Mouse (Mus musculus): ENCODE data around the gene Nlrp6. TPM values are rescaled to one million over a fixed set of nuclear protein-coding genes. Genes with fewer than 3 reads are reported as not detected.

Nlrp6 gene
- polyA plus RNA-seq, 1 experiment from 2014 or later, result 0.37 TPM

- 33% methylated on average over 22 of the region's 22 CpGs for WGBS
These were observed 698 bp downstream of the Nlrp6 start for GRCm38 (mm10) chr7:140921225-140921975.

GRCm38 (mm10) chr7:140922398-140923069, 1.8 kb downstream of the Nlrp6 start:
- Histone ChIP-seq H3K36me3 (ENCODE audit: control insufficient read depth, insufficient read depth, low read length) (no peaks in the 10 kb centered on the region), H3K4me2 (ENCODE audit: low read length) (peak overlapping the region; percentile 93), H3K9me3 (replicated peaks; ENCODE audit: control insufficient read depth, low read length) (no peaks in the 10 kb centered on the region), H3K4me3 (ENCODE audit: low read depth, low read length) (peak overlapping the region; percentile 42), H3K9ac (ENCODE audit: low read length) (peak overlapping the region; percentile 55), H3K27me3 (replicated peaks; ENCODE audit: control insufficient read depth, insufficient read depth, low read length) (peaks cover 47% of the 10 kb centered on the region), H3K4me1 (ENCODE audit: control insufficient read depth, insufficient read depth, low read length) (no peaks in the 10 kb centered on the region; the same call in 1 of the 2 replicates), H3K27ac (ENCODE audit: low read depth, low read length) (no peak overlapping the region)
- 1% methylated on average over 49 of the region's 49 CpGs for WGBS
- ATAC-seq (peak; percentile 46), DNase-seq (ENCODE audit: low spot score) (peak; percentile 55)

More at GRCm38 (mm10) chr7:140921225-140921975, 698 bp downstream of the Nlrp6 start:
- H3K27me3 ChIP-seq (replicated peaks; ENCODE audit: control insufficient read depth, insufficient read depth, low read length), result peaks cover 47% of the 10 kb centered on the region
- H3K9me3 ChIP-seq (replicated peaks; ENCODE audit: control insufficient read depth, low read length), result no peaks in the 10 kb centered on the region
- ATAC-seq (no peak), DNase-seq (ENCODE audit: low spot score) (no peak)
- no peaks in the 10 kb centered on the region for H3K36me3 ChIP-seq (ENCODE audit: control insufficient read depth, insufficient read depth, low read length)
- H3K9ac ChIP-seq (ENCODE audit: low read length), result no peak overlapping the region
- H3K27ac ChIP-seq (ENCODE audit: low read depth, low read length), result no peak overlapping the region
- H3K4me3 ChIP-seq (ENCODE audit: low read depth, low read length), result 0 out of 2 replicates have a peak overlapping the region, but pooled peaks have one; percentile 42
- H3K4me2 ChIP-seq (ENCODE audit: low read length), result peak overlapping the region; percentile 93; the same call in 1 of the 2 replicates
- H3K4me1 ChIP-seq (ENCODE audit: control insufficient read depth, insufficient read depth, low read length), result no peaks in the 10 kb centered on the region; the same call in 1 of the 2 replicates

DNA sequence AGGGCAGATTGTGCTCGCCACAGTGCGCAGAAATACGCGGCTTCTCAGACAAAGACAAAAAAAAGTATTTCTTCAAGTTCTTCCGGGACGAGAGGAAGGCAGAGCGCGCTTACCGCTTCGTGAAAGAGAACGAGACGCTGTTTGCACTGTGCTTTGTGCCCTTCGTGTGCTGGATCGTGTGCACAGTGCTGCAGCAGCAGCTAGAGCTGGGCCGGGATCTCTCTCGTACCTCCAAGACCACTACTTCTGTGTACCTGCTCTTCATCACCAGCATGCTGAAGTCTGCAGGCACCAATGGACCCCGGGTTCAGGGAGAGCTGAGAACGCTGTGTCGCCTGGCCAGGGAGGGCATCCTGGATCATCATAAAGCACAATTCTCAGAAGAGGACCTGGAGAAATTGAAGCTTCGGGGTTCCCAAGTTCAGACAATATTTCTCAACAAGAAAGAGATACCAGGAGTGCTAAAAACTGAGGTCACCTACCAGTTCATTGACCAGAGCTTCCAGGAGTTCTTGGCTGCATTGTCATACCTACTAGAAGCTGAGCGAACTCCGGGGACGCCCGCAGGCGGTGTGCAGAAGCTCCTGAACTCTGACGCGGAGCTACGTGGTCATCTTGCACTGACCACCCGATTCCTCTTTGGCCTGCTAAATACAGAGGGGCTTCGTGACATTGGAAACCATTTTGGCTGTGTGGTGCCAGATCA, 2.5 kb downstream of the Nlrp6 start:
- DNase-seq (ENCODE audit: low spot score), result no peak
- ATAC-seq, result peak; percentile 40; the same call in 1 of the 2 replicates
- H3K4me3 ChIP-seq (ENCODE audit: low read depth, low read length), result peak overlapping the region; percentile 42
- H3K27me3 ChIP-seq (replicated peaks; ENCODE audit: control insufficient read depth, insufficient read depth, low read length), result peaks cover 47% of the 10 kb centered on the region
- peak overlapping the region; percentile 55 for H3K9ac ChIP-seq (ENCODE audit: low read length)
- H3K27ac ChIP-seq (ENCODE audit: low read depth, low read length), result no peak overlapping the region
- H3K4me1 ChIP-seq (ENCODE audit: control insufficient read depth, insufficient read depth, low read length), result no peaks in the 10 kb centered on the region; the same call in 1 of the 2 replicates
- H3K4me2 ChIP-seq (ENCODE audit: low read length), result peak overlapping the region; percentile 93
- H3K9me3 ChIP-seq (replicated peaks; ENCODE audit: control insufficient read depth, low read length), result no peaks in the 10 kb centered on the region
- no peaks in the 10 kb centered on the region for H3K36me3 ChIP-seq (ENCODE audit: control insufficient read depth, insufficient read depth, low read length)
- WGBS, result 20% methylated on average over 30 of the region's 30 CpGs

GRCm38 (mm10) chr7:140927181-140927580, 6.5 kb downstream of the Nlrp6 start:
- H3K36me3 ChIP-seq (ENCODE audit: control insufficient read depth, insufficient read depth, low read length), result no peaks in the 10 kb centered on the region
- no peaks in the 10 kb centered on the region; the same call in 1 of the 2 replicates for H3K4me1 ChIP-seq (ENCODE audit: control insufficient read depth, insufficient read depth, low read length)
- H3K9me3 ChIP-seq (replicated peaks; ENCODE audit: control insufficient read depth, low read length), result no peaks in the 10 kb centered on the region
- H3K27ac ChIP-seq (ENCODE audit: low read depth, low read length), result no peak overlapping the region
- H3K4me3 ChIP-seq (ENCODE audit: low read depth, low read length), result no peak overlapping the region
- no peak overlapping the region for H3K9ac ChIP-seq (ENCODE audit: low read length)
- ATAC-seq (no peak), DNase-seq (ENCODE audit: low spot score) (no peak)
- H3K27me3 ChIP-seq (replicated peaks; ENCODE audit: control insufficient read depth, insufficient read depth, low read length), result peaks cover 26% of the 10 kb centered on the region
- no peak overlapping the region for H3K4me2 ChIP-seq (ENCODE audit: low read length)
- 93% methylated on average over 6 of the region's 6 CpGs for WGBS

- no peaks in the 10 kb centered on the region for H3K4me1 ChIP-seq (ENCODE audit: control insufficient read depth, insufficient read depth, low read length)
- H3K9ac ChIP-seq (ENCODE audit: low read length), result no peak overlapping the region
- ATAC-seq, result no peak
- H3K36me3 ChIP-seq (ENCODE audit: control insufficient read depth, insufficient read depth, low read length), result no peaks in the 10 kb centered on the region
- no peaks in the 10 kb centered on the region for H3K9me3 ChIP-seq (replicated peaks; ENCODE audit: control insufficient read depth, low read length)
- 43% methylated on average over 3 of the region's 3 CpGs for WGBS
- H3K4me2 ChIP-seq (ENCODE audit: low read length), result no peak overlapping the region
- no peak for DNase-seq (ENCODE audit: low spot score)
- H3K27ac ChIP-seq (ENCODE audit: low read depth, low read length), result no peak overlapping the region
- no peaks in the 10 kb centered on the region for H3K27me3 ChIP-seq (replicated peaks; ENCODE audit: control insufficient read depth, insufficient read depth, low read length)
- no peak overlapping the region for H3K4me3 ChIP-seq (ENCODE audit: low read depth, low read length)
These were observed 17.7 kb downstream of the Nlrp6 start for GRCm38 (mm10) chr7:140938436-140938835.

DNA sequence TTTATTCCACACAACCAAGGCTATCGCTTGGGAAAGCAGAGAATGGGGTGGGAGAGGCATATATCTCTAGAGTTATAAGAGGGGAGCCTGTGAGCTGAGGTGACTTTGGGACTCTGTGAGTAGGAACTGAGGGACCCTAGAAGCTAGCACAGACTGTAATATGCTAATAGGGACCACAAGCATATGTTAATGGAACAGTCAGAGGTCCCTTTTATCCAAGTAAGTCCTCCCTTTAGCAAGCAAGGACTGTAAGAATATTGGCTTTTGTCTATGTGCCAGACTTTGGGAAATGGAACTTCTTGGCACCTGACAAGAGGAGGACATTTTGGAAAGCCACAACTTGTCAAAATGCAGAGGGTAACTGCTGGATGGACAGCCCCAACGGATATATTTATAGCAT, 18.2 kb downstream of the Nlrp6 start:
- Histone ChIP-seq H3K27me3 (replicated peaks; ENCODE audit: control insufficient read depth, insufficient read depth, low read length) (no peaks in the 10 kb centered on the region), H3K9me3 (replicated peaks; ENCODE audit: control insufficient read depth, low read length) (no peaks in the 10 kb centered on the region), H3K27ac (ENCODE audit: low read depth, low read length) (no peak overlapping the region), H3K36me3 (ENCODE audit: control insufficient read depth, insufficient read depth, low read length) (no peaks in the 10 kb centered on the region), H3K9ac (ENCODE audit: low read length) (no peak overlapping the region), H3K4me2 (ENCODE audit: low read length) (no peak overlapping the region), H3K4me3 (ENCODE audit: low read depth, low read length) (no peak overlapping the region), H3K4me1 (ENCODE audit: control insufficient read depth, insufficient read depth, low read length) (no peaks in the 10 kb centered on the region)
- ATAC-seq, result no peak
- 26% methylated on average over 2 of the region's 2 CpGs for WGBS
- no peak for DNase-seq (ENCODE audit: low spot score)

- H3K27me3 ChIP-seq (replicated peaks; ENCODE audit: control insufficient read depth, insufficient read depth, low read length), result no peaks in the 10 kb centered on the region
- no peak overlapping the region for H3K4me3 ChIP-seq (ENCODE audit: low read depth, low read length)
- ATAC-seq (no peak), DNase-seq (ENCODE audit: low spot score) (peak; percentile 10)
- 9% methylated on average over 8 of the region's 8 CpGs for WGBS
- no peaks in the 10 kb centered on the region for H3K9me3 ChIP-seq (replicated peaks; ENCODE audit: control insufficient read depth, low read length)
- H3K36me3 ChIP-seq (ENCODE audit: control insufficient read depth, insufficient read depth, low read length), result no peaks in the 10 kb centered on the region
- no peaks in the 10 kb centered on the region for H3K4me1 ChIP-seq (ENCODE audit: control insufficient read depth, insufficient read depth, low read length)
- no peak overlapping the region for H3K9ac ChIP-seq (ENCODE audit: low read length)
- no peak overlapping the region for H3K27ac ChIP-seq (ENCODE audit: low read depth, low read length)
- H3K4me2 ChIP-seq (ENCODE audit: low read length), result no peak overlapping the region
These were observed 19.0 kb downstream of the Nlrp6 start for GRCm38 (mm10) chr7:140939669-140940171.

DNA sequence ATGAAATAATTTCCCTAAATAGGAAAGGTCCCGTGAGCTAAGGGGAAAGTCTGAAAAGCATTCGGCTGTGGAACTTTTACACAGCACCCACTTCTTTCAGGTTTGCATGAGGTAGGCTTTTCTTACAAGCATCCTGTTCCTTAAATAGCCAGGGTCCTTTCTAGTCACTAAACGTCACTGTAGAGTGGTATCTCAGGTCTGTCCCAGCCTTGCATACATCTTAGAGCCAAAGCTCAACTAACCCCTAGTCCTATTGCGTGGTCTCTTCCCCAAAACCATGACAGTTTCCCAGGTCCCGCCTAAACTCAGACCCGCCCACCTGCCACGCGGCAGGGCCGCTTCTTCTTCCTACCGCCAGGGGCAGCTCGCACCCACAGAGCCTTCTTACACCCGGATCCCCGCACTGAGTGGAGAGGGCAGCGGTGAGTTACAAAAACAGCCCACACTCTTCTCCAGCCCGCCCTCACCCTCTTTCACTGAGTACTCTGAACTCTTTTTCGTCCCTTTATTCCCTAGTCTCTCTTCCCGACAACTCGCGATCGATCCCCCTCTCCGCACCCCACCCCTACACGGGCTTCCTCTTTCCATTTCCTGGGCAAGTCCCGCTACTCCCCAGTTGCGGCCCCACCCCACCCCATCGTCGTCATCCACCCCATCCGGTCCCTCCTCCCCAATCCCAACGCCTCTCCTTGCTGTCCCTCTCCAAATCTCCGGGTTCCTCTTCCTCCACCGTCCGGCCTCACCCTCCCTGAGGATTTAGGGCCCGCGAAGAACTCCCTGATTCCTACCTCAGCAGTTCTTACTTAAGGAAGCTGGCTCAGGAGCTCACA, 20.7 kb downstream of the Nlrp6 start, which contains the start of gene Pgghg:
TSS of gene Pgghg (plus strand) at position 170 of the 830 bp plus-strand sequence.
- Histone ChIP-seq H3K27me3 (replicated peaks; ENCODE audit: control insufficient read depth, insufficient read depth, low read length) (no peaks in the 10 kb centered on the region), H3K4me1 (ENCODE audit: control insufficient read depth, insufficient read depth, low read length) (no peaks in the 10 kb centered on the region), H3K9me3 (replicated peaks; ENCODE audit: control insufficient read depth, low read length) (no peaks in the 10 kb centered on the region), H3K4me2 (ENCODE audit: low read length) (peak within 1 kb of the TSS; percentile 50), H3K9ac (ENCODE audit: low read length) (peak within 1 kb of the TSS; percentile 69), H3K36me3 (ENCODE audit: control insufficient read depth, insufficient read depth, low read length) (no peaks in the 10 kb centered on the region), H3K4me3 (ENCODE audit: low read depth, low read length) (peak within 1 kb of the TSS; percentile 42), H3K27ac (ENCODE audit: low read depth, low read length) (no peak within 1 kb of the TSS)
- DNase-seq (ENCODE audit: low spot score), result peak; percentile 85
- ATAC-seq, result peak; percentile 95
- 5% methylated on average over 33 of the region's 33 CpGs for WGBS
